Mouse (Mus musculus) lung, adult 2 months (tissue): ENCODE results near the gene Ppfia3.

Experiments
- CTCF ChIP-seq: fragments of 200-500 bp; IDR thresholded peaks from 2 replicates; pipeline ENCODE4 v1.5.1; 2011; ENCODE audit warnings: mild to moderate bottlenecking, low read length, control low read depth; ENCODE audit not compliant: insufficient read depth
- POLR2A ChIP-seq: fragments of 200-500 bp; IDR thresholded peaks from 2 replicates; pipeline ENCODE4 v1.6.1; 2011; ENCODE audit warnings: low read depth, mild to moderate bottlenecking, control low read depth, low read length, borderline replicate concordance; ENCODE audit errors: extremely low read depth

GRCm38 (mm10) chr7:45356087-45356486 is 10.7 kb downstream of the Ppfia3 start:
- TF ChIP-seq CTCF (no peak), POLR2A (no peak)
